Mouse (Mus musculus) neural tube, embryonic 15.5 days (tissue): Measurements from ENCODE around the gene Slit3. TPM values are rescaled to one million over a fixed set of nuclear protein-coding genes. Genes with fewer than 3 reads are reported as not detected.

Experiments used
- ATAC-seq: fragments of 200-750 bp; cut with Nextera tagmentation; 2 replicates; pipeline ENCODE4 v1.8.0; 2017; ENCODE audit warnings: mild to moderate bottlenecking, moderate TSS enrichment, moderate library complexity; ENCODE audit not compliant: low FRiP score
- H3K27ac ChIP-seq: fragments of 300-500 bp; sonication (generic); replicated peaks from 2 replicates; pipeline ENCODE4 v1.5.1; 2015; ENCODE audit warnings: mild to moderate bottlenecking, inconsistent platforms
- H3K27me3 ChIP-seq: fragments of 300-500 bp; sonication (generic); replicated peaks from 2 replicates; pipeline ENCODE4 v1.6.1; 2015; ENCODE audit warnings: inconsistent platforms
- H3K36me3 ChIP-seq: fragments of 300-500 bp; sonication (generic); 2 replicates; pipeline ENCODE4 v1.6.1; 2015; ENCODE audit warnings: inconsistent platforms
- H3K4me1 ChIP-seq: fragments of 300-500 bp; sonication (generic); 2 replicates; pipeline ENCODE4 v1.6.1; 2015; ENCODE audit warnings: inconsistent platforms
- H3K4me2 ChIP-seq: fragments of 300-500 bp; sonication (generic); 2 replicates; pipeline ENCODE4 v1.6.1; 2015; ENCODE audit warnings: inconsistent platforms, mild to moderate bottlenecking, moderate library complexity
- H3K4me3 ChIP-seq: fragments of 300-500 bp; sonication (generic); replicated peaks from 2 replicates; pipeline ENCODE4 v1.5.1; 2015; ENCODE audit warnings: mild to moderate bottlenecking, inconsistent platforms
- H3K9ac ChIP-seq: fragments of 300-500 bp; sonication (generic); replicated peaks from 2 replicates; pipeline ENCODE4 v1.6.1; 2015; ENCODE audit warnings: mild to moderate bottlenecking, inconsistent platforms
- H3K9me3 ChIP-seq: fragments of 300-500 bp; sonication (generic); replicated peaks from 2 replicates; pipeline ENCODE4 v1.6.1; 2016; ENCODE audit warnings: inconsistent platforms
- WGBS: fragments of 180-500 bp; shearing (Covaris S2); methylation state at CpG from one replicate; pipeline ENCODE4 v1.1.7; 2015; ENCODE audit warnings: mixed read lengths; 5-methylcytosine and 5-hydroxymethylcytosine counted together
- polyA plus RNA-seq: library from polyadenylated mRNA; unstranded; fragments of >200 nt; fragmentation: Nextera tagmentation; extraction: Ambion mirVana; gene quantifications from 2 replicates; pipeline ENCODE4 v1.2.1, GENCODE M21; 2015

Slit3 gene
- polyA plus RNA-seq, 1 experiment from 2014 or later: 26.2 TPM

DNA sequence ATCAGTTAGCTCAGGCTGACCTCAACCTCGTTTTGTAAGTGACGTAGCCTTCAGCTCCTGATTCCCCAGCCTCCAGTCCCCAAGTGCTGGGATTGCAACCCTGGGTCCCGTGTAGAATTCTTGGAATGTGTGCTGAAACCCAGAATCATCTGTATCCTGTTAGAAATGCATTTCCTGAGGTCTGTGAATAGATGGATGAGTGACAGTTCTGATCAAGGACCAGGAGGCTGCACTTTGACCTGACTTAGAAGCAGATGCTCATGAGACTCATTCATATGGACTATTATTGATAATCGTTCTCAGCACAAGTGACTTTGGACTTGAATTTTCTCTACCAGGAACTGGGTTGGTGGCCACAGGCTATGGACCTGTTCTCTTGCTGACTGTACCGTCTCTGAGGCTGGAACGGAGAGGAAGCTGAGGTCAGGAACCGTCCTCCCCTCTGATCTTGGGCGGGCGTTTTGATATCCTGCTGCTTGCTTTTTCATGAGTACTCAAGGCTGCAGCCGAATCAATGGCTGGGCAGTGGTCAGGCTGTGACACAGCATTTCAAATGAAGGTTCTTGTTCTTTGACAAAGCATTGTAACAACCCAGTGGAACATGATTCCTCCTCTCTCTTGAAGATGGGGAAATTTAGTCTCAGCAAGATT, 401.9 kb downstream of the Slit3 start:
- no peaks in the 10 kb centered on the region for H3K36me3 ChIP-seq
- peaks cover 17% of the 10 kb centered on the region; the same call in 1 of the 2 replicates for H3K27me3 ChIP-seq
- no peak overlapping the region for H3K27ac ChIP-seq
- H3K4me1 ChIP-seq: peaks cover 13% of the 10 kb centered on the region
- ATAC-seq: no peak
- no peak overlapping the region for H3K4me2 ChIP-seq
- H3K9ac ChIP-seq: no peak overlapping the region
- no peak overlapping the region for H3K4me3 ChIP-seq
- 48% methylated on average over 10 of the region's 10 CpGs for WGBS
- no peaks in the 10 kb centered on the region for H3K9me3 ChIP-seq

DNA sequence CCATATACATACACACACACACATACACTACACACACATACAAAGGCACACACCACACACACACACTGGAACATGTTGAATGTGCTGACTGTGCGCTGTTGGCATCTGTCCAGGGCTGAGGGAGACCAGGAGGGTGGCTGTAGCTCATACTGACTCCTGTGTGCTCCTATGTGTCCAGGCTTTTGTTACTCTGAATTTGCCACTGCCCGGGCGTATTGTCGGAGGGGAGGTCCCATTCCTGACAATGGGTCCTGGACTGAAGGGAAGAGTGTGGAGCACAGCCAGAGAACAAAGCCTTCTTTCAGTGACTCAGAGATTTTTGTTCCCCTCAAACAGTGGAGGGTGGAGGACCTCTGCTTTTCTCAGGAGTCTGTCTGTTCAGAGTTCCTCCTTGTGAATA, 402.7 kb downstream of the Slit3 start:
- H3K9me3 ChIP-seq: no peaks in the 10 kb centered on the region
- H3K4me2 ChIP-seq: no peak overlapping the region
- 22% methylated on average over 4 of the region's 4 CpGs for WGBS
- H3K27ac ChIP-seq: no peak overlapping the region
- no peak overlapping the region for H3K4me3 ChIP-seq
- no peak overlapping the region for H3K9ac ChIP-seq
- H3K4me1 ChIP-seq: peaks cover 18% of the 10 kb centered on the region
- ATAC-seq: no peak
- H3K27me3 ChIP-seq: peaks cover 17% of the 10 kb centered on the region; the same call in 1 of the 2 replicates
- H3K36me3 ChIP-seq: no peaks in the 10 kb centered on the region

DNA sequence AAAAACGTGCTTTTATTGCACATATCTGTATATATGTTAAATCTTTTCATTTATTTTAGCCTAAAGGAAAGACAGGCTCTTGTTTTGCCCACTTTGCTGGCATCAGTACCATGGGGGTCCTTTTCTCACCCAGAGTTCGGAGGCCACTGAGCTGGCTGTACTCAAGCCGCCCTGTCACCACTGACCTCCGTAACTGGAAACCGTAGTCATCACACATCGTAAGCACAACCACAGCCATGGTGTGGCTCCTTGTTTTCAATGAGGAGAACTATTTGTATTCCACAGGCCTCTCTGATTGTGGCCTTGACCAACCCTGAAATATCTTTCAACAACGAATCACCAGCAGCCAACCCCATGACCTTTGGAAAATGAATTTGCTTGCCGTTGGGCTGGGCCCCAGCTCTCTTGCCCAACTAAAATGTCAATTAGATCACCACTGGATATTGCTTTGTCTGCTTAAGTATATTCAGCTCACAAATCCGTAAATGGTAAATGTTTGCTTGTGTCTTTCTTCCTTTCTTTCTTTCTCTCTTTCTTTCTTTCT, 405.3 kb downstream of the Slit3 start:
- H3K4me2 ChIP-seq: no peak overlapping the region
- H3K36me3 ChIP-seq: no peaks in the 10 kb centered on the region
- H3K27me3 ChIP-seq: peaks cover 12% of the 10 kb centered on the region; the same call in 1 of the 2 replicates
- no peak overlapping the region for H3K27ac ChIP-seq
- H3K9me3 ChIP-seq: no peaks in the 10 kb centered on the region
- H3K4me1 ChIP-seq: peaks cover 22% of the 10 kb centered on the region
- no peak overlapping the region for H3K4me3 ChIP-seq
- WGBS: 77% methylated on average over 9 of the region's 9 CpGs
- H3K9ac ChIP-seq: no peak overlapping the region
- no peak for ATAC-seq

DNA sequence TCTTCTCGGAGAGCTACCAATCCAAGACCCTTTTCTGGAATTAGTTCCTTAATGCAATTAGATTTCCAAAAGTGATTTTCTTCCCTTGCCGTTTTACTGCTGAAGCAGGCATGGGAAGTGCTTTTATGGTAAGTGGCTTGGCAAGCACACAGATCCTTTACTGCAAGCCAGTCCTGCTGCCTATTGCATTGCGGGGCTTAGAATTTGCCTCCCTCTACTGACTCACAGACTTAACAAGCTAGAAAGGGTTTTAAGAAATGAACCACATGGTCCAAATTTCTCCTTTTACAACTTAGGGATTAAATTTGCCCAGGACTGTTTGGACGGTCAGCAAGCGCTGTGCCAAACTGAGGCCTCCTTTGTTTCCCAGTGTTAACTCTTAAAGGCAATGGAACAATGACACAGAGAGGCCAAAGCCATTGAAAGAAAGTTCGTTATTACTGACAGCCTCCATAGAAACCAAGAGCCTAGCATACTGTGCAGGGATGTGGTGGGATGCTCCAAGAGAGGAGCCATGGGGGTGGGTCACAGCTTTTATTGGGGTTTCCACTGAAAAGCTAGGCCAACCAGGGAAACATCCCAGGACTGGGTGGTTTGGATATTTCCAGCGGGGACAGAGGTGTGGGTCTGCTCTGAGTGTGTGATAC, 406.9 kb downstream of the Slit3 start:
- Histone ChIP-seq H3K4me3 (no peak overlapping the region), H3K27ac (peak overlapping the region; percentile 34), H3K4me1 (peaks cover 22% of the 10 kb centered on the region), H3K9ac (no peak overlapping the region), H3K4me2 (no peak overlapping the region), H3K27me3 (peaks cover 8% of the 10 kb centered on the region; the same call in 1 of the 2 replicates), H3K9me3 (no peaks in the 10 kb centered on the region), H3K36me3 (no peaks in the 10 kb centered on the region)
- WGBS: 28% methylated on average over 7 of the region's 7 CpGs
- peak; percentile 39; the same call in 1 of the 2 replicates for ATAC-seq

DNA sequence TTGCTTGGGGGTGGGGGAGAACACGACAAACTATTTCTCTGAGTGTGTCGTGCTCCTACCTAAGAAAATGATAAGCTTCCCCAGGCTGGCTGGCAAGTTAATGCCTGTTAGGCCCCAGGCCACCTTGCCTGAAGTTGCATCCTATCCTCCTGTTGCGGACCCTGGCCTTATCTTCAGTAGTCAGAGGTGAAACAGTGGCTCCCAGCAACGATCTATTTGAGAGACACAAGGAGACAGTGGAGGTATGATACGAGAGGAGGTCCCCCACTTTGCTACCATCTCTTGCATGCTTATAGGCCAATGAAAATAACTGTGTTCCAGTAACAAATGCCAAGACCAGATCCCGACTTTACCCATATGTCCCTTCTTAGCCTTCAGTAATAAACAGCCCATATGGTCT, 414.0 kb downstream of the Slit3 start:
- ATAC-seq: no peak
- no peak overlapping the region for H3K4me3 ChIP-seq
- H3K9ac ChIP-seq: no peak overlapping the region
- no peak overlapping the region for H3K4me2 ChIP-seq
- H3K36me3 ChIP-seq: no peaks in the 10 kb centered on the region
- 83% methylated on average over 6 of the region's 6 CpGs for WGBS
- H3K4me1 ChIP-seq: peaks cover 16% of the 10 kb centered on the region; the same call in 1 of the 2 replicates
- H3K9me3 ChIP-seq: no peaks in the 10 kb centered on the region
- H3K27me3 ChIP-seq: peaks cover 27% of the 10 kb centered on the region
- no peak overlapping the region for H3K27ac ChIP-seq

DNA sequence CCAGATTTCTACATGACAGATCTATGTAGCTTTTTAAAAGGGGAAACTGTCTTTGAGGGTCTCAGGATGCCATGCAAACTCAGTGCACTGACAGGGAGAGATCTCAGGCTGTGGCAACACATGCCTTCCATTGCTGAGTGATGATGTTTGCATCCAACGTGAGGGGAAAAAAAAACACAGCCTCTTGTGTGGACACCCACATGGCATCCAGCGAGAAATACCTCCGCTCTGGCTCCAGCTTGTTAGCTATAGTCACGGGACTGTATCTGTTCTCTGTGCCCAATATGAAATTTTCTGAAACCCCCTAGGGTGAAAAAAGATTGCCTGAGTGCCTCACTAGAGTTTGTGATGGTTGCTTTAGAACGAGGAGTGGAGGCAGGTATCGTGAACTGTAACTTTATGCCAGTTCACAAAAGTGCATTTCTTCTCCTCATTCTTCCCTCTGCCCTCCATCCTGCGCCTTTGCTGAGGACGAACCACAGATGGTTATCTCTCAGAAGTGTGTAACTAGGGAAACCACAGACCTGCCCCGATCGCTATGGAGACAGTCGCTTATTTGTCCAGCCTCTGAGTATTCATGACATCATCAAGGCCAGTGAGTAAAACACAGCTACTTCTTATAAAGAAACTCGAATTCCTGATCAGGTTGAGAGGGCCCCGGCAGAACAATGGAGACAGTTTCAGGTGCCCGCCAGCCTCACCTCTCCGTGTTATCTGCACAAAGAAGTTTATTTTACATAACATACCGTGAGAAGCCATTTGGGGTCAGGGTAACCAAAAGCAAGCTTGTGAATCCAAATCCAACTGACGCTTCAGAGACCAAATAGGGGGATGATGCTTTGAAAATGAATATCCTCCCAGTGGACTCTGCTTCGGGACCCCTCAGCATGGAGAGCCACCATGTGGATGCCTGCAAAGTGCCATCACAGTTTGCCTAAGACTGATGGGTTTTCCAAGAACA, 416.4 kb downstream of the Slit3 start:
- Histone ChIP-seq H3K9me3 (no peaks in the 10 kb centered on the region), H3K4me3 (no peak overlapping the region), H3K27me3 (peaks cover 31% of the 10 kb centered on the region), H3K9ac (no peak overlapping the region), H3K36me3 (no peaks in the 10 kb centered on the region), H3K4me1 (peaks cover 21% of the 10 kb centered on the region; the same call in 1 of the 2 replicates), H3K27ac (no peak overlapping the region), H3K4me2 (peak overlapping the region; percentile 32)
- no peak for ATAC-seq
- WGBS: 23% methylated on average over 18 of the region's 18 CpGs

DNA sequence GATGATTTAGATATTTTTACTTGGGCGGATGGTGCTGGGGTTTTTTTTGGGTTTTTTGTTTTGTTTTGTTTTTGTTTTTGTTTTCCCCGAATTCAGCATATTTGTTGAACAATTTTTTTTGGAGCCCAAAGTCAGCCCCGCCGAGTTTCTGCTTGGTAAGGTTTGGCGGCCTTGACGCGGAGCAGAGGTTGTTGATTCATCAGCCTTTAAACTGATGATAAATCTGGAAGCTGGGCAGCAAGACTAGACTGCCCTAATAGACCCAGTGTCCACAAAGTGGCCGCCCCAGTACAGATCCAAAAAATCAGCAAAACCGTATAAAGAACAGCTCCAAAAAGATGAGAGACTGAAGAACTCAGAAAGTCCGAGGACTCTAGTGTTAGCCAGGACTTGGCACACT, 421.7 kb downstream of the Slit3 start:
- 91% methylated on average over 10 of the region's 10 CpGs for WGBS
- H3K27ac ChIP-seq: no peak overlapping the region
- no peak for ATAC-seq

DNA sequence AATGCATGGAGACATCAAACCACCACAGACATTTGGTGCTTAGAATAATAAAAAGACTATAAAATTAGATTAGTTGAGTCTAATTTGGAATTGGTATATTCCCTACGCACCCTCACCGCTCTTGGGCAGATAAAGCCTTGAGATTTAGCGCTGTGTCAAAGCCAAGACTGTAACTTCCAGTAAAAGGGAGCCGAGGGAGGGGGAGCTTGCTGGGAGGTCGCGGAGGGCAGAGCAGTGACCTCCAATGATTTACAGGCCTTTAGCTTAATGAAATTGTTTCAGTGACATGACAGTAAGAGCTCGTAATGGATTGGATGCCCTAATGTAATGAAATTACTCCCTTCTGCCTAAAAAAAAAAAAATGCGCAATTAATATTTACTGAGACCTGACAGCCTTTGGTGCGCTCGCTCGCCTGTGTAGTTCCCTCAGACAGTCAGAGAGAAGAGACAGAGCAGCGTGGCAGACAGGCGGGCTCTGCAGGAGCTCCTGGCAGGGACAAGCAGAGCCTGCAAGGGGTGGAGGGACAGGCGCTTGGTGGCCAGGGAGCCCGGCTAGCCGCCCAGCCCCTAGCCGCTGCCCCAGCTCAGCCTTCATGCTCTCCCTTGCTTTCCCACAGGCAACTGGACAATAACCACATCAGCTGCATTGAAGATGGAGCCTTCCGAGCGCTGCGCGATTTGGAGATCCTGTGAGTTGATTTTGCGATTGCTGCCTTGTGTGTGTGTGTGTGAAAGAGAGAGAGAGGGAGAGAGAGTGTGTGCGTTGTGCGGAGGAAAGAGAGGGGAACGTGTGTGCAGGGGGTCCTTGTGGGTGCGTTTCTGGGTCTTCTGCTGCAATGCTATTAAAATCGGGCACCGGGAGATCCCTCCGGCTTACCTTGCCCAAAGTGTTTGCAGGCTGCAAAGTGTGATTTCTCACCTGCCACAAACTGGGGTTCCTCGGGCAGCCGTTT, 423.4 kb downstream of the Slit3 start:
- WGBS: 7% methylated on average over 31 of the region's 31 CpGs
- peak; percentile 81 for ATAC-seq
- H3K9ac ChIP-seq: peak overlapping the region; percentile 64

More for the DNA sequence above, 421.7 kb downstream of the Slit3 start:
- Histone ChIP-seq H3K4me1 (peaks cover 37% of the 10 kb centered on the region), H3K9ac (no peak overlapping the region), H3K36me3 (no peaks in the 10 kb centered on the region), H3K4me2 (no peak overlapping the region), H3K4me3 (no peak overlapping the region), H3K27me3 (peaks cover 27% of the 10 kb centered on the region), H3K9me3 (no peaks in the 10 kb centered on the region)

DNA sequence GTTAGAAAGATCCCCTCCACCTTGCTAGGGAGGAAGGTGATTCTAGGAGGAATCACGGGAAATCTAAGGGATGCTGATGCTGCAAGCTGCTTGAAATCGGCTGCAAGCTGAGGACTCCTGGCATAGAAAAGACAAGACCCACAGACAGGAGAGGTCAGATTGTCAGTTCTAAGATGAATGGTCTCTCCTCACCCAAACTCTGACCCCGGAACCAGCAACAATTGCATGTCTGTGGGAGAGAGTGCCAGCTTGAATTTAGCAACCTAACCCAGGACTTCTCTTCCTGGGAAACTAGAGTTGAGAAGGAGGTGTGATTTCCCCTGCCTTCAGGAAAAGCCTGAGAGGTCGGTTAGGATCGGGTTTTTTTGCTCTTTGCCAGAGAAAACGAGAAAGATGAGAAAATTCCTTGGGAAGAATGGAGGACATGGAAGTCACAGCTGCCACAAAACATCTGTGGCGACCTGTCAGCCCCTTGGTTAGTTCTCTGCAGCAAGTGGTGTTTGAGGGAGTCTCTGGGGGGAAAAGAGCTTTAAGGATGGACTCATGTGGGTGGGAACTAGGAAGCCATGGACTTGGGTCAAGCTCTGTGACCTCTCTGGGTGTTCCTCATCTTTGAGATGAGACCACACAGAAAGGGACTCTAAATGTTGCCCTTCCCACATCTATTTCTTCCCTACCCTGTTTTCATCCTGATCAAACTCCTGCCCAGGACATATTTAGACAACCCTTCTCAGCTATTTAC, 425.2 kb downstream of the Slit3 start:
- H3K9me3 ChIP-seq: no peaks in the 10 kb centered on the region
- WGBS: 29% methylated on average over 7 of the region's 7 CpGs
- H3K36me3 ChIP-seq: no peaks in the 10 kb centered on the region
- no peak overlapping the region for H3K27ac ChIP-seq
- H3K4me2 ChIP-seq: peak overlapping the region; percentile 77
- ATAC-seq: no peak
- peaks cover 16% of the 10 kb centered on the region for H3K27me3 ChIP-seq
- peaks cover 28% of the 10 kb centered on the region for H3K4me1 ChIP-seq
- peak overlapping the region; percentile 45; the same call in 1 of the 2 replicates for H3K4me3 ChIP-seq
- no peak overlapping the region for H3K9ac ChIP-seq

More for the DNA sequence above, 423.4 kb downstream of the Slit3 start:
- Histone ChIP-seq H3K27me3 (peaks cover 16% of the 10 kb centered on the region), H3K4me1 (peaks cover 36% of the 10 kb centered on the region), H3K4me3 (peak overlapping the region; percentile 45), H3K4me2 (peak overlapping the region; percentile 77), H3K9me3 (no peaks in the 10 kb centered on the region), H3K36me3 (no peaks in the 10 kb centered on the region), H3K27ac (peak overlapping the region; percentile 82)

DNA sequence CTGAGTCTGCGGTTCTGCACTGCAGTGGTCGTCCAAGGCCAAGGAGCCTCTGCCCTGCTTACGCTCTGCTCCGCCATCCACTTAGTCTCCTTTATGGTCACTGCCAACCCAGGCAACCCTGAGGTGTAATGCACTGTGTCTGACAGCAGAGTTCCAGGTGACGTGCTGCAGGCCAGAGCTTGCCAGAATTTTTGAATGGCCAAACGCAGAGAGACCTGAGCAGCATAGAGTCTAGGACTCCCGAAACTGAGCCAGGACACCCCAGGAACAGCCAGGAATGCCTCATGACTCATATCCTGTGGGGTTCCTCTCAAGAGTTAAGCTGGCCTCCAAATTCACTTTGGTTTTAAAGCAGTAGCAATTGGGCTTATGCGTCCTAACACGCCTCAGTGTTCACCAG, 429.0 kb downstream of the Slit3 start:
- no peak overlapping the region for H3K9ac ChIP-seq
- H3K4me1 ChIP-seq: peaks cover 14% of the 10 kb centered on the region
- H3K4me2 ChIP-seq: no peak overlapping the region
- H3K27me3 ChIP-seq: peaks cover 10% of the 10 kb centered on the region; the same call in 1 of the 2 replicates
- ATAC-seq: no peak
- no peak overlapping the region for H3K27ac ChIP-seq
- no peaks in the 10 kb centered on the region for H3K9me3 ChIP-seq
- H3K36me3 ChIP-seq: no peaks in the 10 kb centered on the region
- no peak overlapping the region for H3K4me3 ChIP-seq
- 92% methylated on average over 9 of the region's 9 CpGs for WGBS
